Mouse (Mus musculus) lung, adult 18-20 months (tissue): ENCODE data around the gene Hdc.

ENCODE experiments used
- DNase-seq, 2 experiments: peaks; one replicate each; pipeline ENCODE4 v3.0.0; 2022; ENCODE audit warnings: mixed read lengths in 2 of 2

Hdc gene

GRCm38 (mm10) chr2:126599005-126599404 is 20.1 kb downstream of the Hdc start:
- no peak for DNase-seq

- no peak for DNase-seq
Measured at GRCm38 (mm10) chr2:126598359-126598758, 20.7 kb downstream of the Hdc start.

- peak; percentile 47 to 68 for DNase-seq
Measured at GRCm38 (mm10) chr2:126597279-126598241, 21.5 kb downstream of the Hdc start.

GRCm38 (mm10) chr2:126596347-126597072 is 22.6 kb downstream of the Hdc start:
- peak in 1 of 2 experiments; percentile 46 for DNase-seq

GRCm38 (mm10) chr2:126593831-126594610 is 25.1 kb downstream of the Hdc start:
- peak; percentile 56 to 63 for DNase-seq

- DNase-seq, result no peak
Measured at GRCm38 (mm10) chr2:126591304-126591703, 27.8 kb downstream of the Hdc start.

- no peak for DNase-seq
Measured at GRCm38 (mm10) chr2:126587468-126587867, 31.6 kb downstream of the Hdc start.

GRCm38 (mm10) chr2:126584621-126585369 is 34.3 kb downstream of the Hdc start:
- no peak for DNase-seq

- DNase-seq, result no peak
Measured at GRCm38 (mm10) chr2:126583960-126584359, 35.1 kb downstream of the Hdc start.

- DNase-seq, result no peak
Measured at GRCm38 (mm10) chr2:126579282-126579681, 39.8 kb downstream of the Hdc start.

- DNase-seq, result no peak
Measured at GRCm38 (mm10) chr2:126577362-126577761, 41.7 kb downstream of the Hdc start.

- DNase-seq, result no peak
Measured at GRCm38 (mm10) chr2:126575391-126576176, 43.5 kb downstream of the Hdc start.

GRCm38 (mm10) chr2:126572747-126573146 is 46.4 kb downstream of the Hdc start:
- DNase-seq, result no peak

GRCm38 (mm10) chr2:126572163-126572562 is 46.9 kb downstream of the Hdc start:
- peak in 1 of 2 experiments; percentile 41 for DNase-seq

GRCm38 (mm10) chr2:126563411-126564105 is 55.5 kb downstream of the Hdc start:
- peak; percentile 52 to 71 for DNase-seq

- no peak for DNase-seq
Measured at GRCm38 (mm10) chr2:126560094-126560493, 59.0 kb downstream of the Hdc start.

GRCm38 (mm10) chr2:126555533-126555932 is 63.6 kb downstream of the Hdc start:
- no peak for DNase-seq

GRCm38 (mm10) chr2:126553291-126553639 is 65.8 kb downstream of the Hdc start:
- DNase-seq, result no peak

- DNase-seq, result peak; percentile 11 to 15
Measured at GRCm38 (mm10) chr2:126552357-126553290, 66.5 kb downstream of the Hdc start, which contains the start of gene Slc27a2. Gene Slc27a2 (plus strand): TSS chr2:126552407.
